Mouse (Mus musculus) adrenal gland, adult 8-10 months (tissue): ENCODE results near the gene Col5a3. TPM values are rescaled to one million over a fixed set of nuclear protein-coding genes. Genes with fewer than 3 reads are reported as not detected.

ENCODE experiments used
- DNase-seq: peaks from one replicate; pipeline ENCODE4 v3.0.0; 2022
- total RNA-seq, 4 experiments: library from RNA; stranded (reverse); gene quantifications; 2 replicates each; pipeline ENCODE4 v1.2.4; 2022

The Col5a3 gene
- total RNA-seq, 4 experiments from 2014 or later, result 65.3 to 291 (median 201) TPM

- DNase-seq, result no peak
Observed at GRCm38 (mm10) chr9:20746017-20746660, 68.7 kb downstream of the Col5a3 start, which contains the start of gene Olfm2. Gene Olfm2, minus strand, starts transcription at chr9:20746349.

GRCm38 (mm10) chr9:20745129-20745966 lies 69.5 kb downstream of the Col5a3 start:
- DNase-seq, result no peak

GRCm38 (mm10) chr9:20743946-20744738 lies 70.7 kb downstream of the Col5a3 start:
- no peak for DNase-seq

- DNase-seq, result peak; percentile 60
Observed at GRCm38 (mm10) chr9:20740407-20740806, 74.5 kb downstream of the Col5a3 start.

- DNase-seq, result no peak
Observed at GRCm38 (mm10) chr9:20738251-20738999, 76.4 kb downstream of the Col5a3 start.

GRCm38 (mm10) chr9:20737227-20737626 lies 77.6 kb downstream of the Col5a3 start:
- no peak for DNase-seq

- no peak for DNase-seq
Observed at GRCm38 (mm10) chr9:20734692-20735091, 80.2 kb downstream of the Col5a3 start.

GRCm38 (mm10) chr9:20731797-20732196 lies 83.1 kb downstream of the Col5a3 start:
- no peak for DNase-seq

GRCm38 (mm10) chr9:20729451-20729850 lies 85.4 kb downstream of the Col5a3 start:
- DNase-seq, result no peak

- DNase-seq, result no peak
Observed at GRCm38 (mm10) chr9:20727601-20728113, 87.2 kb downstream of the Col5a3 start.

- DNase-seq, result no peak
Observed at GRCm38 (mm10) chr9:20726859-20727600, 87.8 kb downstream of the Col5a3 start.

- no peak for DNase-seq
Observed at GRCm38 (mm10) chr9:20726134-20726858, 88.6 kb downstream of the Col5a3 start.

- DNase-seq, result peak; percentile 24
Observed at GRCm38 (mm10) chr9:20721582-20721981, 93.3 kb downstream of the Col5a3 start.

Other genes starting within 250 kb of the Col5a3 start
- 10 to 100 TPM in 2 of 4 experiments, 1 to 10 TPM in 2; 5.6 to 11.6 (median 9.6) TPM for gene Zfp846, start 233.8 kb downstream of the Col5a3 start, total RNA-seq
- 100 to 1,000 TPM; 273 to 388 (median 339) TPM for gene Ubl5, start 172.2 kb downstream of the Col5a3 start, total RNA-seq
- 10 to 100 TPM; 18.1 to 39.2 (median 25.6) TPM for gene Fbxl12, start 170.3 kb downstream of the Col5a3 start, total RNA-seq
- 10 to 100 TPM; 29.0 to 30.9 (median 30.3) TPM for gene Pin1, start 163.0 kb downstream of the Col5a3 start, total RNA-seq
- 1 to 10 TPM in 1 of 4 experiments, under 1 TPM in 3; 0.42 to 1.1 (median 0.71) TPM for gene Olfm2, start 68.7 kb downstream of the Col5a3 start, total RNA-seq
- not detected for gene Rdh8, start 3.4 kb upstream of the Col5a3 start, total RNA-seq
- 10 to 100 TPM; 17.8 to 48.3 (median 32.4) TPM for gene A230050P20Rik, start 53.6 kb upstream of the Col5a3 start, total RNA-seq
- 1 to 10 TPM; 2.7 to 4.8 (median 3.2) TPM for gene Angptl6, start 64.7 kb upstream of the Col5a3 start, total RNA-seq
- 10 to 100 TPM; 27.8 to 43.1 (median 35.8) TPM for gene Ppan, start 73.1 kb upstream of the Col5a3 start, total RNA-seq
- gene Eif3g, start 83.6 kb upstream of the Col5a3 start, total RNA-seq, result 100 to 1,000 TPM; 152 to 182 (median 170) TPM
- gene Dnmt1, start 144.8 kb upstream of the Col5a3 start, total RNA-seq, result 10 to 100 TPM; 39.6 to 63.8 (median 47.8) TPM
- gene S1pr2, start 161.7 kb upstream of the Col5a3 start, total RNA-seq, result 10 to 100 TPM; 18.8 to 36.9 (median 26.6) TPM
- gene Mrpl4, start 187.7 kb upstream of the Col5a3 start, total RNA-seq, result 100 to 1,000 TPM; 124 to 131 (median 129) TPM
- 10 to 100 TPM; 14.9 to 33.1 (median 22.2) TPM for gene Icam1, start 200.9 kb upstream of the Col5a3 start, total RNA-seq
- gene Icam4, start 214.3 kb upstream of the Col5a3 start, total RNA-seq, result 1 to 10 TPM; 1.6 to 7.8 (median 5.4) TPM
- under 1 TPM; 0.23 to 0.94 (median 0.50) TPM for gene Icam5, start 217.0 kb upstream of the Col5a3 start, total RNA-seq